Mouse (Mus musculus): ENCODE results near the gene Il6ra.

Gene Il6ra

DNA sequence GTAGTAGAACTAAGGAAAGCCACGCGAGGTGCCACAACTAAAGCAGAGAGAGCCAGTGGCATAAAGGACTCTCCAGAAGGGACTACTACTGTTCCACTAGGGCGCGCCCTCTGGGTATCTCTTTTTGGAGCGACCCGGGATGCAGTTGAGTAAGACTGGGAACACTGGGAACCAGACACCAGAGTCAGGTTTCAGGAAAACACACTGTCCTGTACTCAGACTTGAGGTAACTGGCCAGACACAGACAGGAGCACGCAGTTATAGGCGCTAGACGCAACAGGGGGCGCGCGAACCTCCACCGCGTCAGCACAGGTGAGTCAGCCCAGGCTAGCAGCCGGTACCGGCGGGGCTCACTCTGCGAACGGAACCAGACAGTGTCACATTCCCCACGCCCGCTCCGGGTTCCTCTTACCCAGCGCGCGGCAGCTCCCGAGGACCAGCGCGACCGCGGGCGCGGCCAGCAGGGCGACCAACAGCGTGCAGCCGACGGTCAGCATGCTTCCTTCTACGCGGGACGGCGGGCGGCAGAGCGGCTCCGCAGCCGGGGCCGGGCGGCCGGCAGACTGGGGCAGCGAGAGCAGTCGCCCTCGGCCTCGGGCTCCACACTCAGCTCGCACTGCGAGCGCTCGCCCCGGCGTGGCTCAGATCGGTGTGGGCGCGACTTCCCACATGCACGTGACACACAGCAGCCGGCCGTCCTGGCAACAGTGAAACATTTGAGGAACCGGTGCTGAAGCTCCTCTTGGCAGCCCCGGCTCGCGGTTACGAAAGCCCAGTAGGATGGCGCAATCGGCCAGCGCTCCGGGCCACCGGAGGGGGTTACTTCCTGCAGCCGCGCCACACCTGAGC lies at the start of gene Il6ra:
Gene Il6ra, minus strand, starts transcription at position 654 of the 849 bp plus-strand sequence.
- DNase-seq (ENCODE audit: low read depth, low spot score), result no peak

DNA sequence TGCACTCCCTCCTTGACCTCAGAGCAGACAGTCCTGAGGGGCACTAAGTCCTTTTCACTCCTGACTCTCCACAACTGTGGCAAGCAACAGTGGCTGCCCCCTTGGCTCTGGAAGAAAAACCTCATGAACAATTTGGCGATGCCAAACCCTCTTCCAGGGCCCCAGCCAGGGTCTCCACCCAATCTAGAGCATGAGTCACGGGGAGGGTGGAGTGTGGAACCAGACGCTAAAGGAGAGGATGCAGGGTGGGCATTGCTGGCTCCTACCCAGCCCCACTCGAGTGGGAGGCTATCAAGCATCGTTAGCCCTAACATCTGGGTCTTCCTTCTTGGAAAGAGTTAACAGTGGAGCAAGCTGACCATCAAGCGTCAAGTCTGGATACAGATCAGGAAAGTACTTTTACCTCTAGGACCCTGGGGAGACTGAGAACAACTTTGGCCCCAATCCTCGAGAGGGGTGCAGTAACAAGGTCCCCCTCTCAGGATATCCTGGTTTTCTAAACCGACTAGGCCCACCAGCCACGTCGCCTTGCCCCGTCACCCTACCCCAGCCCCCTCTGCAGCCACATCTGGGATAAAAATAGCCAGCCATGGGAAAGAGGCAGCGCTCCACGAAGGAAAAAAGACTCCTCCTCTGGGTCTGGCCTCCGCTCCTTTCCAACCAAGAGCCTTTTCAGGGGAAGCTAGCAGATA lies 49.2 kb upstream of the Il6ra start:
- DNase-seq (ENCODE audit: low read depth, low spot score), result no peak

DNA sequence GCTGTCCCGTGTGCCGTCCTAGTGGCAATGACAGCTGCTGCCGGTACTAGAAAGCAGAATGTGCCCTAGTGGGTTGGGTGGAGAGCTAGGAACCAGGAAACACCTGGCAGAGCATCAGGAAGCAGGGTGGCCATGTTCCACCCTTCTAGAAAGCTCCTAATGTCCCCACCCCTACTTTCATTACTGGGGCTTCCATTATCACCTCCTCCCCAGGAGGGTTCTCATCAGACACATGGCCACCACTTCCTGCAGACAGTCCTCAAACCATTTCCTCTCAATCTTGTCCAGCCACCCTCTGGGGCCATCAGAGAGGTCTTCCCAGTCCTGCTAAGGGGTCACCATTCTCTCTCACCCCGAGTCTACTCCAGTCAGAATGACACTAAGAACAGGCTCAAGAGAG lies 48.4 kb upstream of the Il6ra start:
- no peak for DNase-seq (ENCODE audit: low read depth, low spot score)

DNA sequence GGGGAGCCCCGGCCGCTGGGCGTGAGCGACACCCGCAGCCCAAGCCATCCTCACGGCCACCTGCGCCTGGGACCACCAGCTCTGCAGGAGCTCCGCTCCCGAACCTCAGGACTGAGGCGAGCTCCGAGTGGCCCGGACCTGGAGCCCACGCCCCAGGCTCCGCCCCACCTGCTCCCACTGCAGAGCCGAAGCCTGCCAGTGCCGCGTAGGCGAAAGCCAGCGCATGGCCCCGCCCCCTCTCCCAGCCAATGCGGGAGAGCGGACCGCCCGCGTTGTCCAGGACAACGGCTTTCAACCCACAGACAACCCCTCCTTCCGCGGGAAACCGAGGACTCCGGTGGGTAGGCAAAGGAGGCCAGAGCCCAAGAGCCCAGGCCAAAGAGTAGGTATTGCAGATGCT lies 47.5 kb upstream of the Il6ra start:
- no peak for DNase-seq (ENCODE audit: low read depth, low spot score)

DNA sequence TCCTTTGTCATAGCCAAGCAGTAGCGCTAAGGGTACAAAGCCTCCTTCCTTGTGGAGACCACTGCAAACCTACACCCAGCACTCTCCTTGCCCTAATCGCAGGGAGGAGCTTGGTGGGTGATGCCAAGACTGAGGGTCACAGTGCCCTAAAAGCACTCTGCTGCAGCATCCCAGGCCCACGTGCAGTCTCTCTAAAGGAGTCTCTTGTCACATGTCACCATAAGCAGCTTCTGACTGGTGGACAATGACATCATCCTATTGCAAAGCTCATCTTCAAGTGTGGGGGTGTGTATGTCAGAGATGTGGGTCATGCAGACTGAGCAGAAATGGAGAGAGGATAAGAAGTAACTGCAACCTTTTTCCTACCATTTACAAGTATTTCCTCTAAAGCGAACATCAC lies 46.4 kb upstream of the Il6ra start:
- DNase-seq (ENCODE audit: low read depth, low spot score), result no peak

DNA sequence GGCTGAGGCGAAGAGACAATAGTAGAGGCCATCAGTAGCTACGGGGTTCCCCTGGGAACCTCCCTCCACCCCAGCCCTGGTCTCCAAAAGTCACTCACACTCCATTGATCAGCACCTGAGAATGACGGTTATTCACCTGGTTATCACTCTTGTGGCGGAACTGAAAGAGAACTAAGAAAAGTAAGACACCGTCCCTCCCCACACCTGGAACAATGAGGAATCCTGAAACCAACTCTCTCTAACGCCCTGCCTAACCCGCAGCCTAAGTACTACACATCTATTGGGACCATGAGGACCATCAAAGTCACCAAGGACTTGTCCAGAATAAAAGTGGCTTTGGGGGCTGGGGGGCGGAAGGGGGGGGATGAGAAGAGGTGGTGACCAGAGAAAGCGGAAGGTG lies 44.9 kb upstream of the Il6ra start:
- no peak for DNase-seq (ENCODE audit: low read depth, low spot score)

DNA sequence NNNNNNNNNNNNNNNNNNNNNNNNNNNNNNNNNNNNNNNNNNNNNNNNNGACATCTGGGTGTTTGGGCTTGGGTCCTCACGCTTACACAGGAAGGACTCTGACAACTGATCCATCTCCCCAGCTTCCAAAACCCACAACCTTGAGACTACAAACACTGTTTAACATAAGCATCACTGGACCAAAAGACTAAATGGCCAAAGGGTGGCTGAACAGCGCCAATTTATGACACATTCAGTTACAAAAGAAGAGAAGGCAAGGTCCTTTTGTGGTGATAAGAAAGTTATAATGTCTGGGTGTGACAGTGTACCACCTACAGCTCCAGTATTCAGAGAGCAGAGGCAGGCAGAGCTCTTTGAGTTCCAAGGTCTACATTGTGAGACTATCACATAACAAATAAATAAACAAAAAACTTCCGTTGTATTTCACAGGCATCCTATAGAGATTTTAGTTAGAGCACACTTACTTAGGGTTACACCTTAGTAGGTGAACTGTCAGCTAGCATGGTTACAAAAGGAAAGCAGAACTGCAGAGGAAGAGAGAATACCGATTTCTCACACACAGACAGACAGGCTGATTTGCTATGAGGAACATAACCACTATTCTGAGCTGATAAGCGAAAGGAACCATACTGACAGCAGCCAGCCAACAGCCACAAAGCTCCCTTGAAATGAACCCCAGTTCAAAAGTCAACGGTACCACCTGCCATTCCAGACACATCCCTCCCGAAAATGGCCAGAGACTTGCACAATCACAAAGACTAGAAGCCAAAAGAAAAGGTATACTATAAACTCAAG lies 43.4 kb upstream of the Il6ra start:
- DNase-seq (ENCODE audit: low read depth, low spot score), result no peak

DNA sequence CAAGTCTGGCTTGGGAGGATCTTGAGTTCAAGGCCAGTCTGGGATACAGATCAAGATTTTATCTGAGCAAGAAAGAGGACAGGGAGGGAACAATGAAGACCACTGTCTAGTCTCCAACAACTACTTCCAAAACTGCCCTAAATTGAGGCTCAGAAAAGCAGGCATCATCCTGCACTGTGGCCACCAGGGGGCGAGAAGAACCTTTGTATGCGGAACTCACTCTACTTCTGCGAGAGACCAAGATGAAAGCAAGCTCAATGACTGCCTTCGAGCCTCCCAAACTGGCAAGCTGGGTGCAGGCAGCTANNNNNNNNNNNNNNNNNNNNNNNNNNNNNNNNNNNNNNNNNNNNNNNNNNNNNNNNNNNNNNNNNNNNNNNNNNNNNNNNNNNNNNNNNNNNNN lies 40.4 kb upstream of the Il6ra start:
- DNase-seq (ENCODE audit: low read depth, low spot score), result peak; percentile 50

DNA sequence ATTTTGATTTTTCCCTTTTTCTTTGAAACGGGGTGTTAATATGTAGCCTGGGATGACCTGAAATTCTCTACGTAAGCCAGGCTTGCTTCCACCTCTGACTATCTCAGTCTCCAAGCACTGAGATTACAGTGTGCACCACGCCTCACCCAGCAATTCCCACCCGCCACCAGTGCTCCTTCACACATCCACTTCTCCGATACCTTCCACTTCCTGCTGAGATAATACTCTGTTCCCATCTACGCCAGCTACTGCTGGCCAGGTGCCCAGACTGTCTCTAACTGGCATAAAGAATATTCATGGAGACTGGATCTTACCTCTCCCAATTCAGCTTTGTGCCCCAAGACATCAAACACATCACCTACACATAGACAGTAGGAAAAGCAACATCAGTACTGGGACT lies 35.7 kb upstream of the Il6ra start:
- DNase-seq (ENCODE audit: low read depth, low spot score), result no peak

DNA sequence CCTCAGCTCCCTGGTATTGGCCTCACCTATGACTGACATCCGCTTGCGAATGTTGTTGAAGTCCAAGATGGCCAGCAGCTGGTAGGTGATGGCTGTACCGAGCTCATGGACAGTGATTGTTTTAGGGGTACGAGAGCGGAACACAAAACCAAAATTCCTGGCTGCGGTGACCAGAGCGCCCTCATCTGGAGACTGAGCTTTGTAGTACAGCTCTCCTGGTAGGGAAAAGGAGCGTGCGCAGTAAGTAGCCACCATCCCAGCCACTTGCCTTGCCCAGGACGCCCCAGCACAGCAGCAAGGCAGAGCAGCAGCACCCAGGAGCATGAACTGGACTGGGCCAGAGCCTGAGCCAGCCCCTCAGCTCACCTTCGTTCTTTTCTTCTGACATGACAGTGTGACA lies 35.0 kb upstream of the Il6ra start:
- DNase-seq (ENCODE audit: low read depth, low spot score), result no peak

DNA sequence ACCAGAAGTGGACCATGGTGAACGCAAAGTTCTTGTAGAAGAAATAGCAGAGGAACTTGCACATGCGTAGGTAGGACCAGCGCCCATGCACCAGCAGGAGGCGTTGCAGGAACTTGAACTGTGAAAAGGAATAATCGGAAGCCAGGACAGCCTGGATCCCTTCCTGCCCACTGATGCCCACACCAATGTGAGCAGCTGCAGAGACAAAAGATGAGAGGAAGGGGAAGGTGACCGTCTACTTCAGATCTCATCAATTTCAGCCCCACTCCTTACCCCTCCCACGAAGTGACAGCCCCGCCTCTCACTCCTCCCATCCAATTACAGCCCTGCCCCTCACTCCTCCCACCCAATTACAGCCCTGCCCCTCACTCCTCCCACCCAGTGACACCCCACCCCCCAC lies 32.0 kb upstream of the Il6ra start:
- no peak for DNase-seq (ENCODE audit: low read depth, low spot score)

DNA sequence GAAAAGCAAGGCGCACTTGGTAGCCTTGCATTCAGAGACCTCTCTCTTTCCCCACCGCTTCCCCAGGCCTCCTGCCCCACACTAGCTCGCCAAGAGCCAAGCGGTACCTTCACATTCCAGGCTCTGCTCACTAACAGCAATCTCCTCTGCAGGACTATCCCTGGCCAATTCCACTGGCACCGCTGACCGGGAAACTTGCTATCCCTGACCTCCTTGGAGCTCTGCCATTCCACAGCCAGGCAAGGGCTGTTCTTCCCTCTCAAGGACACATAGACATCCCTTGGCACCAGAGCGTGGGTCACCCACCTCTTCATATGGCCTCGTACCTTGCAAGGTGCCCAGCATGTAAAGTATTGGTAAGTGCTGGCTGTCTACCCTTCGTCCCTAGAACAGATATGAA lies 29.9 kb upstream of the Il6ra start:
- DNase-seq (ENCODE audit: low read depth, low spot score), result no peak

DNA sequence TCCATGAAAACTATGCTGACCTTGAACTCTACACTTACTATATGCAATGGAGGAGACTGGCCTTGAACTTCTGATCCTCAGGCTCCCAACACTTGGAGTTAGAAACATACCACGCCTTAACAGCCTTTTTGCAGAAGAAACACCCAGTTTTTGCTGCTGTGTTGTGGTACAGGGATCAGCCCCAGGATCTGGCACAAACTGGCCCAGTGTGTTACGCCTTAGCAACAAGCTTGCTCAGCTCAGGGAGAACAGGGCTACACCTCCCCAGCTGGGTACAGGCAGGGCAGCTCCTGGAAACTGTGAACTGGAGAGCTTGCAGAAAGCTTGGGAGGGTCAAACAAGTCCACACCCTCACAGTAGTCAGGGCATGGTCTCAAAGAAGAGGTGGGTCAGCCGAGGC lies 23.5 kb upstream of the Il6ra start:
- no peak for DNase-seq (ENCODE audit: low read depth, low spot score)

DNA sequence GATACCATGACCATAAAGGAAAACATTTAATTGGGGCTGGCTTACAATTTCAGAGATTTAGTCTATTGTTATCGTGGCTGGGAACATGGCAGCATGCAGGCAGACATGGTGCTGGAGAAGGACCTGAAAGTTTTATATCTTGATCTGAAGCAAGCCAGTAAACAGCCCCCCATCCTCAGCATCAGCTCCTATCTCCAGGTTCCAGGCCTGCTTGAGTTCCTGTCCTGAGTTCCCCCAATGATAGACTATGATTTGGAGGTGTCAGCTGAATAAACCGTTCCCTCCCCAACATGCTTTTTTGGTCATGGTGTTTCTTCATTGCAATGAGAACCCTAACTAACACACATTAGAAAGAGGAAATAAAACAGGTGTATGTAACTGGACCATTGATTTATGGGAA lies 19.9 kb upstream of the Il6ra start:
- DNase-seq (ENCODE audit: low read depth, low spot score), result no peak

DNA sequence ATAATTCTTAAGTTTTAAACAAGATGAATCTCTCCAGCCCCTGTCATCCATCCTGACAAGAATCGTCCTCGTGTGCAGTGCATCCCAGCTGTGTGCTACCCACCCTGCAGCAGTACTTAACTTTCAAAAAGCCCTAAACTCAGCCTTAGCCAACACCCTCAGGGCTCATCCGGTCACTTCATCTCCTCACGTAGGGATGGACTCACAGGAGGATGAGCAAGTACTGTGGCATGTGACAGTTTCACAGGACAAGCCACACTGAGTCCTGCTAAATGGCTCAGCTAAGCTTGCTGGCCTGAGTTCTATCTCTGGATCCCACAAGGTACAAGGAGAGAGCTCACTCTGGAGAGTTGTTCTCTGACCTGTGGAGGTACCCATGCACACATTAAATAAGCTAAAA lies 16.0 kb upstream of the Il6ra start:
- DNase-seq (ENCODE audit: low read depth, low spot score), result no peak

DNA sequence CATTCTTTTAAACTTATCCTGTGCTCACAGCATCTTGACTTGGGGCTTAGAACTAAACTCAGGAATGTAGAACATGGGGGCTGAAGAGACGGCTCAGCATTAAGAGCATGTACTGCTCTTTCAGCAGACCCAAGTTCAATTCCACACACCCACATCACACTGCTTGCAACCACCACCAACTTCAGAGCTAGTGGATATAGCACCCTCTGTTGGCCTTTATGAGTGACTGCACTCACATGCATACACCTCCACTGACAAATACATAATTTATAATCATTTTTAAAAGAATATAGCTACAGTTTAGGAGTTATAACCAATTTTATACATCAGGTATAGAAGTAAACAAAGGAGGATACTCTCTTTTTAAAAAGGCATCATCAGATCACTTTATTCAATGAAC lies 13.4 kb upstream of the Il6ra start:
- DNase-seq (ENCODE audit: low read depth, low spot score), result no peak

DNA sequence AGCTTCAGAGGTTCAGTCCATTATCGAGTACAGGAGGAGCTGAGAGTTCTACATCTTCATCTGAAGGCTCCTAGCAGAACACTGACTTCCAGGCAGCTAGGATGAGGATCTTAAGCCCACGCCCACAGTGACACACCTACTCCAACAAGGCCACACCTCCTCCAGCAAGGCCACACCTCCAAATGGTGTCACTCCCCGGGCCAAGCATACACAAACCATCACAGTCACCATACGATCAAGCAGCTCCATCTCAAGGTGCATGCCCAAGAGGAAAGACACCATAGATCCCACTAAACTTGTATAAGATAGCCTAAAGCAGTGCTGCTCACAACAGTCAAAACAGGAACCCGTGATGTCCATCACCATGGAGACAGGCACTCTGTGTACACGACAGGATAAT lies 7.7 kb upstream of the Il6ra start:
- DNase-seq (ENCODE audit: low read depth, low spot score), result no peak

DNA sequence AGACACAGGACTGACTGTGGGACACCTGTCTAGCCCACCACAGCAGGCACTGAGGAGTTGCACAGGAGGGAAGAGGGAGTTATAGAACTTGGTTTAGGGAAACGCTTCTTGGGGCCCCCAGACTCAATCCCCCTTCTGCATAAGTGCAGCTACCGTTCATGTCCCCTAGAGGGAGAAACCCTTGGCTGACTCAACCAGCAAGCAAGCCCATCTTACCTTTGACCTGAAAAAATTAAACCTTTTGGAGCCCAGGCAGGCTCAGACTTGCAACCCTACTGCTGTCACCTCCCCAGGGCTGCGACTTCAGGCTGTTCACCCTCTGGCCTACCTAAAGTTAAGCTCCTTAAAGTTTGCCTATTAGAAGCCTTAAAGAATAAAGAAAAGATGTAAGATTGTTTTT lies 4.4 kb upstream of the Il6ra start:
- no peak for DNase-seq (ENCODE audit: low read depth, low spot score)

DNA sequence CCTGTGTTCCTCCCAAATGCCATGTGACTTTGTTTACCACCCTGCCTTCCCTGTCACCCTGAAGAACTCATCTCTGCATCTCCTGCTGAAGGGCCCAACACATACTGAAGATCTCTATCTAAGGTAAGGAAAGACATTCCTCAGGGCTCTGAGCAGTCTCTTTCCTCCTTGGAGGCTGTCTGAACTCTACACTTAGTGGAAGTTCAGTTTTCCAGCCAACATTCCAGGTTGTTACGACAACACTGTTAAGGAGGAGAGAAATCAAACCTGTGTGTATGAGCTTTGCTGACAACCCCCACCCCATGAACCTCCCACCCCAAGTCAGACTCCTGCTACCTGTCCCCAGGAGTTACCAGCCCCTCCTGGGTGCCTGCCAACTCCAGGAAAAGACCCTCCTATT lies 3.6 kb upstream of the Il6ra start:
- DNase-seq (ENCODE audit: low read depth, low spot score), result no peak

DNA sequence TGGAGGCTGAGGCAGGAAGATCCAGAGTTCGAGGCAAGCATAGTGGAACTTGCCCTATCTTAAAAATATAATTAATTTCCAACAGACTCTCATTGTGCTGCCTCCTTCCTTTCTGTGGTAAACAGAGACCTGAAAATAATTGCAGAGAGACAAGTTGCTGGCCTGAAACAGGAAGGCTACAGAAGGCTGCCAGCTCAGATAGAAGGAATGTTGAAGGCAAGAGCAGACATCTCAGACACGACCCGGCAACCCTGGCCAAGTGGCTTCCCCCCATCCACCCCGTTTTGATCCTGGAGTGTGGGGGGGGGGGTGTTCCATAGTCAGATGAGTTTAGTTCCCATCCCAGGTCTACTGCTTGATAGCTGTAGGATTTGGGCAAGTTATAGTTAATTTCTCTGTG lies 1.7 kb upstream of the Il6ra start:
- no peak for DNase-seq (ENCODE audit: low read depth, low spot score)

DNA sequence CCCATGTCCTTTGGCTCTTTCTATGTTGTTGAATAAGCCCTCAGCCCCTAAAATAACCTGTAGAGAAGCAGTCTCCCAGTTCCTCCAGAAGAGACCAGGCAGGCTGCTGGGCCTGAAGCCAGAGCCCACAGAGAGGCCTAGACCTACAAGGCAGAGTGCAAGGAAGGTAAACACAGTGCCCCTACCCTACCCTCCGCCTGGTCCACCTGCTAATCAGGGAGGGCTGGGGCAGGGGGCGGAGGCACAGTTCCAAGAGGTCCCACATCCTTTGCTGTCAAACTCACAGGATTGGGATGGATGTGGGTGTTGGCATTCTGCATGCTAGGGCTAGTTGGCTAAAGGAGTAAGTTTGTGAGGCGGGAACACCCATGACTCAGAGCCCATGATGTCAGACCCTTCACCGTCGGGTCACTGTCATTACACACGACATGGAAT lies 871 bp downstream of the Il6ra start:
- DNase-seq (ENCODE audit: low read depth, low spot score), result no peak

DNA sequence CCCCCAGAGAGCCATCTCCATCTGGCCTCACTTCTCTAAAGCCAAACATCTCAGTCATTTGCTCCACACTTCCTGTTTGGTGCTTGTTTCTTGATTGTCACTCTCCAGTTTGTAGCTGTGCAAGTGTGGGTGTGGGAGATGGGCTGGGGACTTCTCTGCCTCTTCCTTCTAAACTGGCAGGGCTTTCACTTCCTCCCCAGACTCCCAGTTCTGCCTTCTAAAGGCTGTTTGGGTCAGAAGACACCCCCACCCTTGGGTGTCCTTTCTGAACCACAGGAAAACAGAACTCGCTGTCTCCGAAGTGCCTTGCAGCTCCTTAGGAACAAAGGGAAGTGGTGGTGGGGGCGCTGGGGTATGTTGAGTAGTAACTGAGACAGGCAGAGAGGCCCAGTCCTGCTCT lies 1.8 kb downstream of the Il6ra start:
- no peak for DNase-seq (ENCODE audit: low read depth, low spot score)

All from c-Kit-negative CD71-positive TER-119-positive erythroid progenitor cells, embryonic 14.5 days (primary cell).